Mouse (Mus musculus) thymus, postnatal 36 days (tissue): Measurements from ENCODE around the gene Dda1.

ENCODE experiments used
- DNase-seq, 2 experiments: peaks; one replicate each; pipeline ENCODE4 v3.0.0; 2022; ENCODE audit warnings: mixed read lengths in 2 of 2

The Dda1 gene

GRCm38 (mm10) chr8:71469411-71469810 is 412 bp downstream of the Dda1 start:
- DNase-seq, result peak; percentile 62 to 75

- DNase-seq, result no peak
These were observed 1.3 kb downstream of the Dda1 start for GRCm38 (mm10) chr8:71470146-71470912.

GRCm38 (mm10) chr8:71470913-71471255 is 1.9 kb downstream of the Dda1 start:
- DNase-seq, result no peak

- no peak for DNase-seq
These were observed 2.9 kb downstream of the Dda1 start for GRCm38 (mm10) chr8:71471861-71472260.

GRCm38 (mm10) chr8:71472601-71473386 is 3.8 kb downstream of the Dda1 start:
- DNase-seq, result no peak

GRCm38 (mm10) chr8:71474344-71474743 is 5.3 kb downstream of the Dda1 start:
- DNase-seq, result no peak

- DNase-seq, result no peak
These were observed 6.0 kb downstream of the Dda1 start for GRCm38 (mm10) chr8:71474785-71475701.

GRCm38 (mm10) chr8:71475702-71476075 is 6.7 kb downstream of the Dda1 start:
- DNase-seq, result no peak

- peak; percentile 83 to 86 for DNase-seq
These were observed 7.3 kb downstream of the Dda1 start for GRCm38 (mm10) chr8:71476099-71476940.

GRCm38 (mm10) chr8:71477196-71477845 is 8.3 kb downstream of the Dda1 start:
- no peak for DNase-seq

- DNase-seq, result no peak
These were observed 9.9 kb downstream of the Dda1 start for GRCm38 (mm10) chr8:71478943-71479342.

- DNase-seq, result peak; percentile 56
These were observed 14.9 kb downstream of the Dda1 start for GRCm38 (mm10) chr8:71483932-71484331.

GRCm38 (mm10) chr8:71484736-71485135 is 15.7 kb downstream of the Dda1 start:
- peak in 1 of 2 experiments; percentile 19 for DNase-seq

- DNase-seq, result peak; percentile 79 to 83
These were observed 16.4 kb downstream of the Dda1 start, which contains the start of gene Ano8 for GRCm38 (mm10) chr8:71485142-71486135. Gene Ano8 (minus strand): TSS chr8:71485963.

- DNase-seq, result no peak
These were observed 17.1 kb downstream of the Dda1 start for GRCm38 (mm10) chr8:71486136-71486529.

- DNase-seq, result peak; percentile 80 to 83
These were observed 18.9 kb downstream of the Dda1 start, which contains the start of gene Gtpbp3 for GRCm38 (mm10) chr8:71487691-71488445. Gene Gtpbp3 (plus strand): TSS chr8:71488103.

GRCm38 (mm10) chr8:71488454-71488853 is 19.5 kb downstream of the Dda1 start:
- peak; percentile 86 for DNase-seq

GRCm38 (mm10) chr8:71495039-71495438 is 26.0 kb downstream of the Dda1 start:
- peak; percentile 76 to 77 for DNase-seq

- DNase-seq, result no peak
These were observed 26.8 kb downstream of the Dda1 start for GRCm38 (mm10) chr8:71495811-71496210.
